Mouse (Mus musculus) heart, postnatal 4 days (tissue): ENCODE results near the gene Naif1. TPM values are rescaled to one million over a fixed set of nuclear protein-coding genes. Genes with fewer than 3 reads are reported as not detected.

Experiments
- DNase-seq: peaks from one replicate; pipeline ENCODE4 v3.0.0; 2021
- total RNA-seq, 2 experiments: library from RNA; stranded (reverse); gene quantifications; 2 replicates each; pipeline ENCODE4 v1.2.3; 2021

Gene Naif1
- total RNA-seq, 2 experiments from 2014 or later = 3.5 to 3.6 TPM

GRCm38 (mm10) chr2:32503588-32503987, 53.3 kb downstream of the Naif1 start:
- DNase-seq = no peak

- DNase-seq = no peak
Observed at GRCm38 (mm10) chr2:32505536-32505935, 55.3 kb downstream of the Naif1 start.

Other genes with a start within 250 kb of the Naif1 start
- 10 to 100 TPM; 18.0 to 19.1 TPM for gene Pomt1, start 213.9 kb upstream of the Naif1 start, total RNA-seq
- gene Uck1, start 190.3 kb upstream of the Naif1 start, total RNA-seq = 10 to 100 TPM; 25.3 to 29.7 TPM
- gene Golga2, start 163.1 kb upstream of the Naif1 start, total RNA-seq = 10 to 100 TPM; 75.1 to 78.1 TPM
- 100 to 1,000 TPM; 181 to 193 TPM for gene Swi5, start 162.4 kb upstream of the Naif1 start, total RNA-seq
- 10 to 100 TPM; 34.5 to 48.3 TPM for gene Ciz1, start 98.1 kb upstream of the Naif1 start, total RNA-seq
- 1 to 10 TPM; 9.0 to 9.6 TPM for gene Dnm1, start 97.1 kb upstream of the Naif1 start, total RNA-seq
- gene 1110008P14Rik, start 68.5 kb upstream of the Naif1 start, total RNA-seq = 10 to 100 TPM; 43.7 to 47.6 TPM
- 1 to 10 TPM; 3.1 to 3.4 TPM for gene Lcn2, start 62.2 kb upstream of the Naif1 start, total RNA-seq
- gene Ptges2, start 54.6 kb upstream of the Naif1 start, total RNA-seq = 10 to 100 TPM; 59.7 to 60.2 TPM
- gene Slc25a25, start 988 bp downstream of the Naif1 start, total RNA-seq = 10 to 100 TPM; 16.4 to 22.2 TPM
- gene Fam102a, start 84.9 kb downstream of the Naif1 start, total RNA-seq = 10 to 100 TPM in 1 of 2 experiments, 1 to 10 TPM in 1; 9.9 to 11.0 TPM
- 10 to 100 TPM; 32.5 to 34.4 TPM for gene Dpm2, start 120.4 kb downstream of the Naif1 start, total RNA-seq
- under 1 TPM in 1 of 2 experiments, not detected in 1; 0.26 TPM for gene Pip5kl1, start 124.3 kb downstream of the Naif1 start, total RNA-seq
- not detected for gene 9430097D07Rik, start 125.2 kb downstream of the Naif1 start, total RNA-seq
- 10 to 100 TPM; 31.6 to 38.6 TPM for gene St6galnac4, start 136.6 kb downstream of the Naif1 start, total RNA-seq
- 10 to 100 TPM; 77.5 to 82.7 TPM for gene St6galnac6, start 149.3 kb downstream of the Naif1 start, total RNA-seq
- 100 to 1,000 TPM; 405 to 424 TPM for gene Ak1, start 171.3 kb downstream of the Naif1 start, total RNA-seq
- gene Eng, start 196.1 kb downstream of the Naif1 start, total RNA-seq = 100 to 1,000 TPM; 149 to 162 TPM